Mouse (Mus musculus) limb, embryonic 12.5 days (tissue): ENCODE data around the gene Csnk1e. TPM values are rescaled to one million over a fixed set of nuclear protein-coding genes. Genes with fewer than 3 reads are reported as not detected.

Experiments
- ATAC-seq: fragments of 200-750 bp; cut with Nextera tagmentation; 2 replicates; pipeline ENCODE4 v1.8.0; 2017; ENCODE audit warnings: low read depth, moderate TSS enrichment; ENCODE audit not compliant: insufficient number of reproducible peaks, insufficient read depth, low FRiP score, low TSS enrichment
- H3K27ac ChIP-seq: fragments of 300-500 bp; sonication (generic); 2 replicates; pipeline ENCODE4 v1.5.1; 2016; ENCODE audit warnings: mild to moderate bottlenecking, moderate library complexity
- H3K27me3 ChIP-seq: fragments of 300-500 bp; sonication (generic); 2 replicates; pipeline ENCODE4 v1.6.1; 2016; ENCODE audit warnings: mild to moderate bottlenecking, moderate library complexity
- H3K36me3 ChIP-seq: fragments of 300-500 bp; sonication (generic); 2 replicates; pipeline ENCODE4 v1.6.1; 2016; ENCODE audit warnings: mild to moderate bottlenecking, moderate library complexity
- H3K4me1 ChIP-seq: fragments of 300-500 bp; sonication (generic); replicated peaks from 2 replicates; pipeline ENCODE4 v1.6.1; 2016
- H3K4me2 ChIP-seq: fragments of 300-500 bp; sonication (generic); 2 replicates; pipeline ENCODE4 v1.6.1; 2016; ENCODE audit warnings: mild to moderate bottlenecking, moderate library complexity
- H3K4me3 ChIP-seq: fragments of 300-500 bp; sonication (generic); replicated peaks from 2 replicates; pipeline ENCODE4 v1.5.1; 2016; ENCODE audit warnings: mild to moderate bottlenecking
- H3K9ac ChIP-seq: fragments of 300-500 bp; sonication (generic); replicated peaks from 2 replicates; pipeline ENCODE4 v1.6.1; 2016; ENCODE audit warnings: mild to moderate bottlenecking, moderate library complexity
- H3K9me3 ChIP-seq: fragments of 300-500 bp; sonication (generic); 2 replicates; pipeline ENCODE4 v1.6.1; 2016; ENCODE audit warnings: mild to moderate bottlenecking, moderate library complexity
- WGBS: fragments of 180-500 bp; shearing (Covaris S2); methylation state at CpG from one replicate; pipeline ENCODE4 v1.1.7; 2016; 5-methylcytosine and 5-hydroxymethylcytosine counted together
- polyA plus RNA-seq: library from polyadenylated mRNA; unstranded; fragments of >200 nt; fragmentation: Nextera tagmentation; extraction: Ambion mirVana; gene quantifications from 2 replicates; pipeline ENCODE4 v1.2.1, GENCODE M21; 2016

The Csnk1e gene
- polyA plus RNA-seq, 1 experiment from 2014 or later = 148 TPM

GRCm38 (mm10) chr15:79432892-79433291 lies 22.5 kb downstream of the Csnk1e start:
- H3K36me3 ChIP-seq = peaks cover 100% of the 10 kb centered on the region
- no peak overlapping the region for H3K4me2 ChIP-seq
- ATAC-seq = no peak
- H3K4me3 ChIP-seq = no peak overlapping the region
- H3K9ac ChIP-seq = no peak overlapping the region
- H3K9me3 ChIP-seq = 0 out of 2 replicates have a peak, but pooled peaks cover 9% of the 10 kb centered on the region
- H3K27me3 ChIP-seq = no peaks in the 10 kb centered on the region
- H3K27ac ChIP-seq = peak overlapping the region; percentile 41; the same call in 1 of the 2 replicates
- peaks cover 3% of the 10 kb centered on the region for H3K4me1 ChIP-seq
- WGBS = 81% methylated on average over 21 of the region's 21 CpGs

- Histone ChIP-seq H3K36me3 (peaks cover 100% of the 10 kb centered on the region), H3K9ac (no peak overlapping the region), H3K27me3 (no peaks in the 10 kb centered on the region), H3K9me3 (0 out of 2 replicates have a peak, but pooled peaks cover 9% of the 10 kb centered on the region), H3K27ac (peak overlapping the region; percentile 41; the same call in 1 of the 2 replicates), H3K4me3 (no peak overlapping the region), H3K4me2 (no peak overlapping the region), H3K4me1 (peaks cover 3% of the 10 kb centered on the region)
- WGBS = 90% methylated on average over 11 of the region's 11 CpGs
- no peak for ATAC-seq
These were observed 23.0 kb downstream of the Csnk1e start for GRCm38 (mm10) chr15:79432328-79432727.

GRCm38 (mm10) chr15:79431925-79432324 lies 23.4 kb downstream of the Csnk1e start:
- Histone ChIP-seq H3K9ac (no peak overlapping the region), H3K27me3 (no peaks in the 10 kb centered on the region), H3K9me3 (0 out of 2 replicates have a peak, but pooled peaks cover 9% of the 10 kb centered on the region), H3K27ac (peak overlapping the region; percentile 41; the same call in 1 of the 2 replicates), H3K4me1 (peaks cover 3% of the 10 kb centered on the region), H3K36me3 (peaks cover 100% of the 10 kb centered on the region), H3K4me2 (no peak overlapping the region), H3K4me3 (no peak overlapping the region)
- WGBS = 91% methylated on average over 7 of the region's 7 CpGs
- no peak for ATAC-seq

- Histone ChIP-seq H3K36me3 (peaks cover 100% of the 10 kb centered on the region), H3K4me1 (no peaks in the 10 kb centered on the region), H3K9ac (no peak overlapping the region), H3K4me3 (no peak overlapping the region), H3K9me3 (0 out of 2 replicates have a peak, but pooled peaks cover 9% of the 10 kb centered on the region), H3K4me2 (no peak overlapping the region), H3K27ac (no peak overlapping the region), H3K27me3 (no peaks in the 10 kb centered on the region)
- WGBS = 79% methylated on average over 10 of the region's 10 CpGs
- ATAC-seq = no peak
These were observed 24.8 kb downstream of the Csnk1e start for GRCm38 (mm10) chr15:79430461-79431000.

- Histone ChIP-seq H3K36me3 (peaks cover 100% of the 10 kb centered on the region), H3K9me3 (0 out of 2 replicates have a peak, but pooled peaks cover 9% of the 10 kb centered on the region), H3K27ac (no peak overlapping the region), H3K4me3 (no peak overlapping the region), H3K9ac (no peak overlapping the region), H3K4me2 (no peak overlapping the region), H3K27me3 (no peaks in the 10 kb centered on the region), H3K4me1 (no peaks in the 10 kb centered on the region)
- WGBS = 91% methylated on average over 7 of the region's 9 CpGs
- no peak for ATAC-seq
These were observed 25.4 kb downstream of the Csnk1e start for GRCm38 (mm10) chr15:79429994-79430393.

GRCm38 (mm10) chr15:79429527-79429926 lies 25.8 kb downstream of the Csnk1e start:
- no peak overlapping the region for H3K9ac ChIP-seq
- no peak for ATAC-seq
- H3K27me3 ChIP-seq = no peaks in the 10 kb centered on the region
- no peak overlapping the region for H3K4me3 ChIP-seq
- no peak overlapping the region for H3K4me2 ChIP-seq
- WGBS = 91% methylated on average over 11 of the region's 12 CpGs
- peaks cover 100% of the 10 kb centered on the region for H3K36me3 ChIP-seq
- H3K4me1 ChIP-seq = no peaks in the 10 kb centered on the region
- H3K9me3 ChIP-seq = 0 out of 2 replicates have a peak, but pooled peaks cover 9% of the 10 kb centered on the region
- H3K27ac ChIP-seq = no peak overlapping the region

GRCm38 (mm10) chr15:79428616-79429015 lies 26.8 kb downstream of the Csnk1e start:
- Histone ChIP-seq H3K9me3 (0 out of 2 replicates have a peak, but pooled peaks cover 3% of the 10 kb centered on the region), H3K27ac (no peak overlapping the region), H3K36me3 (peaks cover 100% of the 10 kb centered on the region), H3K27me3 (no peaks in the 10 kb centered on the region), H3K9ac (no peak overlapping the region), H3K4me2 (no peak overlapping the region), H3K4me1 (no peaks in the 10 kb centered on the region), H3K4me3 (no peak overlapping the region)
- WGBS = 78% methylated on average over 4 of the region's 4 CpGs
- no peak for ATAC-seq

- Histone ChIP-seq H3K9me3 (0 out of 2 replicates have a peak, but pooled peaks cover 3% of the 10 kb centered on the region), H3K4me3 (no peak overlapping the region), H3K36me3 (peaks cover 100% of the 10 kb centered on the region), H3K27me3 (no peaks in the 10 kb centered on the region), H3K9ac (no peak overlapping the region), H3K27ac (no peak overlapping the region), H3K4me2 (no peak overlapping the region), H3K4me1 (no peaks in the 10 kb centered on the region)
- no peak for ATAC-seq
- WGBS = 93% methylated on average over 6 of the region's 6 CpGs
These were observed 27.9 kb downstream of the Csnk1e start for GRCm38 (mm10) chr15:79427516-79427915.

- Histone ChIP-seq H3K4me1 (no peaks in the 10 kb centered on the region), H3K36me3 (peaks cover 100% of the 10 kb centered on the region)
- 79% methylated on average over 11 of the region's 11 CpGs for WGBS
These were observed 29.9 kb downstream of the Csnk1e start for GRCm38 (mm10) chr15:79425516-79425915.

GRCm38 (mm10) chr15:79424602-79425001 lies 30.8 kb downstream of the Csnk1e start:
- ATAC-seq = no peak
- peaks cover 100% of the 10 kb centered on the region for H3K36me3 ChIP-seq
- no peaks in the 10 kb centered on the region for H3K9me3 ChIP-seq
- no peaks in the 10 kb centered on the region for H3K27me3 ChIP-seq
- no peak overlapping the region for H3K4me3 ChIP-seq
- no peak overlapping the region for H3K27ac ChIP-seq
- no peak overlapping the region for H3K9ac ChIP-seq
- H3K4me2 ChIP-seq = no peak overlapping the region
- WGBS = 91% methylated on average over 17 of the region's 17 CpGs
- no peaks in the 10 kb centered on the region for H3K4me1 ChIP-seq

More at GRCm38 (mm10) chr15:79425516-79425915, 29.9 kb downstream of the Csnk1e start:
- Histone ChIP-seq H3K9me3 (no peaks in the 10 kb centered on the region), H3K4me2 (no peak overlapping the region), H3K9ac (no peak overlapping the region), H3K27me3 (no peaks in the 10 kb centered on the region), H3K4me3 (no peak overlapping the region), H3K27ac (0 out of 2 replicates have a peak overlapping the region, but pooled peaks have one; percentile 4)
- ATAC-seq = no peak

GRCm38 (mm10) chr15:79422715-79423243 lies 32.6 kb downstream of the Csnk1e start:
- no peak overlapping the region for H3K4me2 ChIP-seq
- no peak overlapping the region for H3K9ac ChIP-seq
- no peak for ATAC-seq
- WGBS = 92% methylated on average over 6 of the region's 6 CpGs
- H3K27ac ChIP-seq = no peak overlapping the region
- no peak overlapping the region for H3K4me3 ChIP-seq
- no peaks in the 10 kb centered on the region for H3K4me1 ChIP-seq
- H3K36me3 ChIP-seq = peaks cover 99% of the 10 kb centered on the region
- H3K27me3 ChIP-seq = no peaks in the 10 kb centered on the region
- H3K9me3 ChIP-seq = no peaks in the 10 kb centered on the region
